Mouse (Mus musculus): ENCODE measurements around the gene Tigar. TPM values are rescaled to one million over a fixed set of nuclear protein-coding genes. Genes with fewer than 3 reads are reported as not detected.

Tigar gene
- polyA plus RNA-seq, 1 experiment from 2014 or later = 1.8 TPM

GRCm38 (mm10) chr6:127106189-127106588 lies 3.2 kb downstream of the Tigar start:
- ATAC-seq (ENCODE audit: low read depth) (no peak), DNase-seq (ENCODE audit: low spot score) (no peak)
- 77% methylated on average over 5 of the region's 5 CpGs for WGBS
- Histone ChIP-seq H3K4me1 (ENCODE audit: control insufficient read depth, insufficient read depth, low read length) (peaks cover 7% of the 10 kb centered on the region; the same call in 1 of the 2 replicates), H3K36me3 (ENCODE audit: control insufficient read depth, insufficient read depth, low read length) (no peaks in the 10 kb centered on the region; the same call in 1 of the 2 replicates), H3K27me3 (replicated peaks; ENCODE audit: control insufficient read depth, insufficient read depth, low read length) (no peaks in the 10 kb centered on the region), H3K9ac (ENCODE audit: low read depth, low read length) (no peak overlapping the region), H3K4me2 (ENCODE audit: low read depth, low read length) (no peak overlapping the region), H3K4me3 (ENCODE audit: low read depth, low read length) (no peak overlapping the region), H3K27ac (replicated peaks; ENCODE audit: low read depth, low read length) (no peak overlapping the region), H3K9me3 (ENCODE audit: control insufficient read depth, low read length) (peaks cover 6% of the 10 kb centered on the region; the same call in 1 of the 2 replicates)

GRCm38 (mm10) chr6:127105107-127105506 lies 4.2 kb downstream of the Tigar start:
- no peaks in the 10 kb centered on the region for H3K27me3 ChIP-seq (replicated peaks; ENCODE audit: control insufficient read depth, insufficient read depth, low read length)
- H3K9me3 ChIP-seq (ENCODE audit: control insufficient read depth, low read length) = peaks cover 6% of the 10 kb centered on the region; the same call in 1 of the 2 replicates
- no peak for ATAC-seq (ENCODE audit: low read depth)
- peaks cover 7% of the 10 kb centered on the region; the same call in 1 of the 2 replicates for H3K4me1 ChIP-seq (ENCODE audit: control insufficient read depth, insufficient read depth, low read length)
- no peak overlapping the region for H3K9ac ChIP-seq (ENCODE audit: low read depth, low read length)
- no peak for DNase-seq (ENCODE audit: low spot score)
- no peak overlapping the region for H3K4me3 ChIP-seq (ENCODE audit: low read depth, low read length)
- no peaks in the 10 kb centered on the region; the same call in 1 of the 2 replicates for H3K36me3 ChIP-seq (ENCODE audit: control insufficient read depth, insufficient read depth, low read length)
- H3K4me2 ChIP-seq (ENCODE audit: low read depth, low read length) = no peak overlapping the region
- WGBS = 63% methylated on average over 6 of the region's 6 CpGs
- no peak overlapping the region for H3K27ac ChIP-seq (replicated peaks; ENCODE audit: low read depth, low read length)

- Histone ChIP-seq H3K4me3 (ENCODE audit: low read depth, low read length) (no peak overlapping the region), H3K9me3 (ENCODE audit: control insufficient read depth, low read length) (peaks cover 6% of the 10 kb centered on the region; the same call in 1 of the 2 replicates), H3K4me1 (ENCODE audit: control insufficient read depth, insufficient read depth, low read length) (peaks cover 3% of the 10 kb centered on the region; the same call in 1 of the 2 replicates), H3K27me3 (replicated peaks; ENCODE audit: control insufficient read depth, insufficient read depth, low read length) (no peaks in the 10 kb centered on the region), H3K27ac (replicated peaks; ENCODE audit: low read depth, low read length) (no peak overlapping the region), H3K9ac (ENCODE audit: low read depth, low read length) (no peak overlapping the region), H3K36me3 (ENCODE audit: control insufficient read depth, insufficient read depth, low read length) (no peaks in the 10 kb centered on the region; the same call in 1 of the 2 replicates), H3K4me2 (ENCODE audit: low read depth, low read length) (no peak overlapping the region)
- WGBS = 84% methylated on average over 7 of the region's 7 CpGs
- ATAC-seq (ENCODE audit: low read depth) (no peak), DNase-seq (ENCODE audit: low spot score) (no peak)
Measured at GRCm38 (mm10) chr6:127104396-127105029, 4.8 kb downstream of the Tigar start.

GRCm38 (mm10) chr6:127103506-127104275 lies 5.7 kb downstream of the Tigar start:
- H3K27ac ChIP-seq (replicated peaks; ENCODE audit: low read depth, low read length) = no peak overlapping the region
- peaks cover 6% of the 10 kb centered on the region; the same call in 1 of the 2 replicates for H3K9me3 ChIP-seq (ENCODE audit: control insufficient read depth, low read length)
- no peak for DNase-seq (ENCODE audit: low spot score)
- WGBS = 87% methylated on average over 6 of the region's 6 CpGs
- H3K4me1 ChIP-seq (ENCODE audit: control insufficient read depth, insufficient read depth, low read length) = peaks cover 3% of the 10 kb centered on the region; the same call in 1 of the 2 replicates
- no peak overlapping the region for H3K4me2 ChIP-seq (ENCODE audit: low read depth, low read length)
- H3K4me3 ChIP-seq (ENCODE audit: low read depth, low read length) = no peak overlapping the region
- H3K9ac ChIP-seq (ENCODE audit: low read depth, low read length) = no peak overlapping the region
- no peak for ATAC-seq (ENCODE audit: low read depth)
- no peaks in the 10 kb centered on the region; the same call in 1 of the 2 replicates for H3K36me3 ChIP-seq (ENCODE audit: control insufficient read depth, insufficient read depth, low read length)
- H3K27me3 ChIP-seq (replicated peaks; ENCODE audit: control insufficient read depth, insufficient read depth, low read length) = no peaks in the 10 kb centered on the region

- no peak for DNase-seq (ENCODE audit: low spot score)
- H3K4me3 ChIP-seq (ENCODE audit: low read depth, low read length) = no peak overlapping the region
- ATAC-seq (ENCODE audit: low read depth) = no peak
Measured at GRCm38 (mm10) chr6:127094565-127094964, 14.8 kb downstream of the Tigar start.

GRCm38 (mm10) chr6:127086739-127087138 lies 22.6 kb downstream of the Tigar start:
- no peaks in the 10 kb centered on the region for H3K4me1 ChIP-seq (ENCODE audit: control insufficient read depth, insufficient read depth, low read length)
- H3K4me3 ChIP-seq (ENCODE audit: low read depth, low read length) = no peak overlapping the region
- 0 out of 2 replicates have a peak, but pooled peaks cover 2% of the 10 kb centered on the region for H3K27me3 ChIP-seq (replicated peaks; ENCODE audit: control insufficient read depth, insufficient read depth, low read length)
- peaks cover 11% of the 10 kb centered on the region; the same call in 1 of the 2 replicates for H3K36me3 ChIP-seq (ENCODE audit: control insufficient read depth, insufficient read depth, low read length)
- H3K9me3 ChIP-seq (ENCODE audit: control insufficient read depth, low read length) = no peaks in the 10 kb centered on the region
- H3K4me2 ChIP-seq (ENCODE audit: low read depth, low read length) = no peak overlapping the region
- DNase-seq (ENCODE audit: low spot score) (no peak), ATAC-seq (ENCODE audit: low read depth) (no peak)
- no peak overlapping the region for H3K9ac ChIP-seq (ENCODE audit: low read depth, low read length)
- no peak overlapping the region for H3K27ac ChIP-seq (replicated peaks; ENCODE audit: low read depth, low read length)
- 38% methylated on average over 4 of the region's 4 CpGs for WGBS

More at GRCm38 (mm10) chr6:127094565-127094964, 14.8 kb downstream of the Tigar start:
- no peak overlapping the region for H3K9ac ChIP-seq (ENCODE audit: low read depth, low read length)
- H3K4me1 ChIP-seq (ENCODE audit: control insufficient read depth, insufficient read depth, low read length) = no peaks in the 10 kb centered on the region
- H3K27ac ChIP-seq (replicated peaks; ENCODE audit: low read depth, low read length) = no peak overlapping the region
- H3K4me2 ChIP-seq (ENCODE audit: low read depth, low read length) = no peak overlapping the region
- H3K27me3 ChIP-seq (replicated peaks; ENCODE audit: control insufficient read depth, insufficient read depth, low read length) = no peaks in the 10 kb centered on the region
- 62% methylated on average over 7 of the region's 7 CpGs for WGBS
- no peaks in the 10 kb centered on the region for H3K9me3 ChIP-seq (ENCODE audit: control insufficient read depth, low read length)
- 0 out of 2 replicates have a peak, but pooled peaks cover 9% of the 10 kb centered on the region for H3K36me3 ChIP-seq (ENCODE audit: control insufficient read depth, insufficient read depth, low read length)

- 64% methylated on average over 6 of the region's 6 CpGs for WGBS
- Histone ChIP-seq H3K4me1 (ENCODE audit: control insufficient read depth, insufficient read depth, low read length) (no peaks in the 10 kb centered on the region), H3K9me3 (ENCODE audit: control insufficient read depth, low read length) (no peaks in the 10 kb centered on the region), H3K4me2 (ENCODE audit: low read depth, low read length) (no peak overlapping the region), H3K27ac (replicated peaks; ENCODE audit: low read depth, low read length) (no peak overlapping the region), H3K9ac (ENCODE audit: low read depth, low read length) (no peak overlapping the region), H3K4me3 (ENCODE audit: low read depth, low read length) (no peak overlapping the region), H3K27me3 (replicated peaks; ENCODE audit: control insufficient read depth, insufficient read depth, low read length) (peaks cover 13% of the 10 kb centered on the region), H3K36me3 (ENCODE audit: control insufficient read depth, insufficient read depth, low read length) (no peaks in the 10 kb centered on the region)
- DNase-seq (ENCODE audit: low spot score) (no peak), ATAC-seq (ENCODE audit: low read depth) (no peak)
Measured at GRCm38 (mm10) chr6:127081820-127082219, 27.5 kb downstream of the Tigar start.

GRCm38 (mm10) chr6:127079867-127080731 lies 29.3 kb downstream of the Tigar start:
- DNase-seq (ENCODE audit: low spot score) (peak; percentile 87), ATAC-seq (ENCODE audit: low read depth) (peak; percentile 86)
- H3K36me3 ChIP-seq (ENCODE audit: control insufficient read depth, insufficient read depth, low read length) = no peaks in the 10 kb centered on the region
- H3K27me3 ChIP-seq (replicated peaks; ENCODE audit: control insufficient read depth, insufficient read depth, low read length) = peaks cover 13% of the 10 kb centered on the region
- H3K9ac ChIP-seq (ENCODE audit: low read depth, low read length) = peak overlapping the region; percentile 77
- H3K4me1 ChIP-seq (ENCODE audit: control insufficient read depth, insufficient read depth, low read length) = no peaks in the 10 kb centered on the region
- WGBS = 1% methylated on average over 38 of the region's 59 CpGs
- H3K4me2 ChIP-seq (ENCODE audit: low read depth, low read length) = peak overlapping the region; percentile 97
- H3K9me3 ChIP-seq (ENCODE audit: control insufficient read depth, low read length) = no peaks in the 10 kb centered on the region
- H3K4me3 ChIP-seq (ENCODE audit: low read depth, low read length) = peak overlapping the region; percentile 62
- peak overlapping the region; percentile 49; the same call in 1 of the 2 replicates for H3K27ac ChIP-seq (replicated peaks; ENCODE audit: low read depth, low read length)
